Mouse (Mus musculus) adrenal gland, adult 8-10 months (tissue): ENCODE results near the gene Syn3. TPM values are rescaled to one million over a fixed set of nuclear protein-coding genes. Genes with fewer than 3 reads are reported as not detected.

Source experiments
- DNase-seq: peaks from one replicate; pipeline ENCODE4 v3.0.0; 2022
- total RNA-seq, 4 experiments: library from RNA; stranded (reverse); gene quantifications; 2 replicates each; pipeline ENCODE4 v1.2.4; 2022

Gene Syn3
- total RNA-seq, 4 experiments from 2014 or later = 3.7 to 5.7 (median 4.2) TPM

DNA sequence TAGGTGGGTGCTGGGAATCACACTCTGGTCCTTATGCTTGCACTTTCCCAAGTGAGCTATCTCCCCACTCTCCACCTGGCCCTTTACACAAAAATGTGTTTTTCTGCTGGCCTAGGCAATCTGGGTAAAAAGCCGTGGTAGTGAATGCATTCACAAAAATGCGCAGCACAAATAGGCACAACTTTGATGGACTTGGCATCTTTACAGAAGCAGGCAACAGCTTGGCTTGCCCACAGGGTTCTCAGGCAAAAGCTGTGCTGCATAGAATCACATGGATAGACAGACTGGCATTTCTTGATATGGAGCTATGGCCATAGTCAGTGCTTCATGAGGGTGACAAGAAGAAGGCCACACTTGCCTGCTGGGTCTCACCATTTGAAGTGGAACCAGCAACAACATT is 419.9 kb downstream of the Syn3 start:
- no peak for DNase-seq

DNA sequence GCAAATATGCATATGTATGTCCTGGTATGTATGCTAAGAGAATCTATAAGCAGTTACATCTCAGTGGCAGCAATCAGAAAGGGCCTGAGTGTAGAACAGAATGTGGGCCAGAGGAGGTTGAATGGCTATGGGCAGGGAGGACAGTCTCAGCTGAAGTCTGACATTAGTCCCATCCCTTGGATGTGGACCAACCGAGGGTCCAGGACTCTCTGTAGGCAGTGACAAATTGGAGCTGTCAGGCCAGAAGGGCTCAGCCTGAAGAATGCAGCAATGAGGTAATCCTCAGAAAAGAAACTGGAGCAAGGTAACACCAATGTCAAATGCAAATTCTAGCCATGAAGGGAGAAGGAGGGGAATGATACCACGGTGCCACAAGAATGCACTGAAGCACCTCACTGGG is 421.4 kb downstream of the Syn3 start:
- no peak for DNase-seq

DNA sequence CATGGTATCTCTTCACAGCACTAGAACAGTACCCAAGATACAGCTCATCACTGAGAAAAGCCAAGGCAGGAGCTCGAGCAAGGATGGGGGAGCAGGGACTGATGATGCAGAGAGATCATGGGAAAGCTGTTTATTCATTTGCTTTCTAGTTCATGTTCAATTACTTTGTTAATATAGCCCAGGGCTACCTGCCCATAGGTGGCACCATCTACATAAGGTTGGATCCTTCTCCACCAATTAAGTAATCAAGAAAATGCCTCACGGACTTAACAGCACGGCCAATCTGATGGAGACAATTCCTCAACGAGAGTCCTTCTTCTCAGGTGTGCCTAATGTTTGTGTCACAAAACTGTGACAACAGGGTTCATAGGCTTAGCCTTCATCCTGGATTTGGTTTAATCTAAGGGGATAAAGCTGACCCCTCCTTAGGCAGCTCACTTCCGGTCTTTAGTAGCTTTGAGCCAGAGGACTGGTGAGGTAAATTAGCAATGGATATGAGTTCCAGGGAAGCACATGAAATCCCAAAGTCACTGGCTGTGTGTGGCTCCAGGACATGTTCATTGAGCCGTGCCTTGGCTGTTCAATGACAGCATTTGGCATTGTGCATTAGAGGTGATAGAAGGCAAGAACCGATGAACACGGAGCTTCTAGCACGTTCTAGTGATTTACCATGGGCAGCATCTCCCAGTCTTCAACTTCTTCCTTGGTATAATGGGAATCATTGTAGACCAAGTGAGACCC is 423.6 kb downstream of the Syn3 start:
- DNase-seq = no peak

DNA sequence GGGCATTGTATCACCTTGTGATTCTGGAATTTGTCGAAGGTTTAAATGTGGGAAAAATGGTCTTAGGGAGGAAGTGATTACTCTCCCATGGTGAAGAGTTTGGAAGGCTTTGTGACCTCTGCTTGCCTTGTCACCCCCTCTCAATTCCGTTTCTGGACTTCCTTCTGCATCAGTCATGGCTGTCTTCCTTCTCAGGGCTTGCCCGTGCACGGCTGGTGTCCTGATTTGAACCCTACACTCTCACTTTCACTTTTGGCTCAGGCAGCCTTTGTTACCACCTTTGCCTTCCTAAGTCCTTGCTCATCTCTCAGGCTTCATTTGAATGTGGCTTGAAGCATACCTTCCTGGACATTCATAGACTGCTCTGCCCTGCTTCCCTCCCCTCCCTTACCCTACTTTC is 424.6 kb downstream of the Syn3 start:
- no peak for DNase-seq

DNA sequence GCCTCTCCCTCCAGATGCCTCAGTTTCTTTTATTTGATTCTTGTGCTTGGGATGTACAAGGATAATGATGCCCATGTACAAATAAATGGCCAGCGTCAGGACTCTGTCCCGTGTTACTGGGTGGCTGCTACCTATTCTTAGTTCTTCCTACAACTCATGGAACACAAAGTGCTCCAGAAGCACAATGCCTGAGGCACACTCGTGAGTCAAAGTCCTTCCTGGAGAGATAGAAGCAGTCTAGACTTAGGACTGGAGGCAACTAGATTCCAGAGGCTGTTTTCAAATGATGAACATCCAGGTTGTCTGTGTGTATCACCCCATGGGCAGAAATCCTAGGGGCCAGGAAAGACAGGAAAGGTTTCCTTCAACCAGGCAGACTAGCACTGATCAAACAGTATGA is 427.9 kb downstream of the Syn3 start:
- no peak for DNase-seq

DNA sequence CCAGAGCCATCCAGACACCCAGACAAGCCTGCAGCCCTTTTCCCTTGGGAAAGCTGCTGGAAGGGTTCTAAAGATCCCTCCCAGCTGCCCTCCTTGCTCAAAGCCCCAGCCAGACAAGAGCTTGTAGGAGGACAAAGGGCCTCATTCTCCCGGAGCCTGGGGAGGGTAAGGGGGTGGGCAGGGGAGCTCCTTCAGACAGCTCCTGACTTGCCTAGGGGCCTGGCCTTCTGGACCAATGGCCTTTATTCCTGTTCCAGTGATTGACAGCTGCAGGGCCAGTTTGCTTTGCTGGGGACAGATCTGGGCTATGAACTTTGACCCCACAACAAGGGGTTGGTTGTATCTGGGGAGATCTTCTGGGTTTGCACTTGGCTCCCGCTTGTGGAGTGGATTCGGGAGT is 429.4 kb downstream of the Syn3 start:
- DNase-seq = no peak

DNA sequence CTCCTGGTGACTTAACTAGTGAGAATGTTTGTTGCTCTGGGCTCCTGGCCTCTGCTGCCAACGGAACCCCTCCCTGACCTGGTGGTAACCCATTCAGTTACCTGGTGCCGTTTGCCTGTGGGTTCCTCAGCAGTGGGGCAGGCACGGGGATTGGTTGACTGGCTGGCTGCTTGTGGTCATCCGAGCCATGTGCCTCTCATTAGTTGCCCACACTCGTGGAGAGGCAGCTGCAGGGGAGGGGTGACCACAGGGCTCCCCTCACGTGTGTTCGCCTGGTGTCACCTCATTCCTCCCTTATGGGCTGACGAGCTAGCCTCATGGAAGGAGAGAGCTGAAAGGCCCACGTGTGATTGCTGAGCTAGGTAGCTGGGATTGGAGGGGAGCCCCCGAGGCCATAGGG is 430.8 kb downstream of the Syn3 start:
- no peak for DNase-seq

DNA sequence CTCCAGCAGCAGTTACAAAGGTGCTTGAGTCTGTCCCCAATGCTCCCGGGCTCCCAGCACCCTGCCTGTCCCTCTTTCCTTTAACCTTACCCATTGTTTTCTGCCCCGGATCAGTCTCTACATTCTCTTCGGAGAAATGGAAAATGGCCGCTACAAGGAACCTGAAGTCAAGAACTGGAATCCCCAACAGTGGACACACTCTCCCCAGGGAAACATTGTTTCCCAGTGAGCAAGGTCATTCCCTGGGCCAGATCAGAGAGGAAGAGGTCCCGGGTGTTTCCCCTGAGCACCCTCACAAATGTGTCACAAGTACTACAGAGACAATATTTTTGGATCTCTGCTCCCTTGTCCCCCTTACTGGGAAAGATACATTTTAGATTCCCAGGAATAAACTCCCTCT is 432.0 kb downstream of the Syn3 start:
- DNase-seq = no peak

DNA sequence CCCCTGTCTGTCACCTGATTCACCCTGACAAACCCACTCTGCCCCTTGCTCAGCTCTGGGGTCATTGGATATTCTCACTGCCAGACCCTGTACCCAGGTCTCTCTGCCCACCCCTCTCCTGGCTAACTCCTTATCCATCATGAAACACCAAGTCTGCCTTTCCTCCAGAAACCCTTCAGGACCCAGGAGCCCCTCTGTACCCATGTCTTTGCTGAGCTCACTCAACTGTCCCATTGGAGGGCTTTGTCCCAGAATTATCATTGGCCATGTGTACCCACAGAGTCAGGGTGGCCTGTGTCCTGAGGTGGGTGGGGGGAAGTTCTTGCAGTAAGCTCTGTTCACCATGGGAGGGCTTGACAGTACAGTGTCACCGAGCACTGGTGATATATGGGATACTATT is 433.0 kb downstream of the Syn3 start:
- DNase-seq = no peak

DNA sequence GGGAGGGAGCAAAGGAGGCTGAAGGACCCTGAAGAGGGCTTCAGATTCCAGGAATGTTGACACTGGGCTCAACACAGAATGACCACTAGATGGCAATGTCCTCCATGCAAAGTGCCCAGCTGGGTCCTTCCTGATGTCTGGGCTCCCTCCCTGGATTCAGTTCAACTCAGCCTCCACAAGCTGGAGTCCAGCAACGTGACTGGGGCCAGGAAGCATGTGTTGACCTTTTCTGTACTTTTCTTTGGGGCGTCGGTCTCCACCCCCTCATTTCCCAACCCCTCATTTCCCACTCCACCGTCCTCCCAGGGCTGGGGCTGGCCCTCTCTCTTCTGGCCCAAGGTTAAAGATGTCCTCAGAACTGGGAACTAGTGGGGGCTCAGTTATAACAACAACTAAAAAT is 433.8 kb downstream of the Syn3 start:
- DNase-seq = peak; percentile 78

DNA sequence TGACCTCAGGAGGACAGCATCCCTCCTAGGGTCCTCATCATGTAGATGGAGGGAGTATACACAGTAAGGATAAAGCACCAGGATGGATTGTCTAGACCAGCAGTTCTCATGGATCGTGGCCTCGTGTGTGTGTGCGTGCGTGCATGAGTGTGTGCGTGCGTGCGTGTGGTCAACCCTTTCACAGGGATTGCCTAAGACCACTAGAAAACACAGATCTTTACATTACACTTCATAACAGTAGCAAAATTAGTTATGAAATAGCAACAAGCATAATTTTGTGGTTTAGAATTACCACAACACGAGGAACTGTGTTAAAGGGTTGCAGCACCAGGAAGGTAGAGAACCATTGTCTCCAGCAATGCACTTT is 435.7 kb downstream of the Syn3 start:
- no peak for DNase-seq

DNA sequence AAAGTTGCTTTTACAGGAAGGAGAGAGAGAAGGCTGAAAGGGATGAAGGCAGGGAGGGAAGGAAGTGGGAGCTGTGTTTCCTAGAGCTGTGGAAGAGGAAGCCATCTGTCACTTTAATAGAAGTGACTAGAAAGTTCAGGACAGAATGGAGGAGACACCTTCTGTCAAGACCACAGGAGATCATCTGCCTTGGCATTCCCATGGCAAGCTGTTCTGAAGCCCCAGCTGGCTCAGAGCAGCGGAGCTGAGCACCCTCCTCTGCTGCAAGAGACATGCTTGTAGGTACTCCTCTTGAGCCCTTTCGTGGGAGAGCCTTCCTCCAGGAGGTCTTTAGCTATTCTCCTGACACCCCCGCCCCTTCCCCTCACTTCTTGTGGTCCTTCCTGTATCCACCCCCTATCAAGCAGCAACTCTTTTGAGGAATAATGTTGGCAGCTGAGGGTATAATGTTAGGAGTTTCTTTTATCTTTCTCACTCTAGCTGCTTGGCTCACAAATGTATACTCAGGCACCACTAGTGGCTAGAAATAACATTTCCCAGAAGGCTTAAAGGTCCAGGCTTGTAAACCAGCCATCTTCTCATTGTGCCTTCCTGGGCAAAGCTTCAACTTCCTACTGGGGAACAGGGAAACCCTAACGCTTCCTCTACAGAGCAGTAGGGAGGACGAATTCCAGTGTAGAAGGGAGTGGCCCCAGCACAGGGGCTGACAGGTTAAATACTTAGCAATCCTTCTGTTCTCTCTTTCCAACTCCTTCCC is 436.3 kb downstream of the Syn3 start:
- DNase-seq = no peak

DNA sequence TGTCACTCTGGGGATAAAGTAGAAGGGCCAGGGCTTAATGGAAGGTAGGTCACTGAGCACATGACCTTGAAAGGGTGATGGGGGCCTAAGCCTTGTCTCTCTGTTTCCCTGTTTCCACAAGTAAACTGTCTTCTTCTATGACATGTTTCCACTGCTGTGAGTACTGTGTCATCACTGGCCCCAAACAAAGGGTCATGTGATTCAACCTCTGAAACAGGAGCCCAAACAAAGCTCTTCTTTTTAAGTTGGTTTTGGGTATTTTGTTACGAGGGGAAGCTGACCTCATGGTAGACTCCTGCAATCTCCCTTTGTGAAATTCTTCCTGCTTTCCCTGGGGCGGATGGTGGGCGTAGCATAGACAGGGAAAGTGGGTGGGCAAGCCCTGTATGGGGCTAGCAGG is 438.4 kb downstream of the Syn3 start:
- no peak for DNase-seq

DNA sequence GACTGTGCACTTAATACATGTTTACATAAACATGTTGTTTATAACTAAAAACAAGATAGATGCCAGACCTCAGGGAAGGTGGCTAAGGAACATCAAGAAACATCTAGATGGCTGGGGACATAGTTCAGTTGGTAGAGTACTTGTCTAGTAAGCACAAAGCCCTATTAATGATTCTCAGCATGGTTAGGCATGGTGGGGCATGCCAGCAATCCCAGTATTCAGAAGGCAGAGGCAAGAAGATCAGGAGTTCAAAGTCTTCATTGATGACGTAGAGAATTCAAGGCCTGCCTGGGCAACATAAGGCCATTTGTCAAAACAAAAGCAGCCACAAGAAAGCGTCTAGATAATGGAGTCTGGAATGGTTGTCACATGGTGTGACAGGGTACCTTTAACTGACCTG is 441.0 kb downstream of the Syn3 start:
- DNase-seq = no peak

DNA sequence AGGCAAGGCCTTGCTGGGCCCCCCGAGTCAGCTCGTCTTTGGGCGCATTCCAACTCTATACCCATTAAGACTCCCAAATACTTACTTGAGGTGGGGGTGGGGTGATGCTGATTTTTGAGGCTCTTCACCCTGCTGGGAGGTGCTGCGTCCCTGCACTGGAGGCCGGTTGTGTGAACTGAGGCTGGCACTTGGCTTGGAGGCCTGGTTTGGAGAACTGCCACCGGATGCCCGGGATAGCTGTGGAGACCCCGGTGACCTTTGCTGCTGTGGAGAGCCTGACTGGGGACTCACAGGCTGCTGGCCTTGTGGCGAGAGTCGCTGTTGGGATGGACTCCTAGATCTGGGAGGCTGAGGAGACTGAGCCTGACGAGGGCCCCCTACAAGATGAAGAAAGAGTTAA is 441.4 kb downstream of the Syn3 start:
- no peak for DNase-seq

DNA sequence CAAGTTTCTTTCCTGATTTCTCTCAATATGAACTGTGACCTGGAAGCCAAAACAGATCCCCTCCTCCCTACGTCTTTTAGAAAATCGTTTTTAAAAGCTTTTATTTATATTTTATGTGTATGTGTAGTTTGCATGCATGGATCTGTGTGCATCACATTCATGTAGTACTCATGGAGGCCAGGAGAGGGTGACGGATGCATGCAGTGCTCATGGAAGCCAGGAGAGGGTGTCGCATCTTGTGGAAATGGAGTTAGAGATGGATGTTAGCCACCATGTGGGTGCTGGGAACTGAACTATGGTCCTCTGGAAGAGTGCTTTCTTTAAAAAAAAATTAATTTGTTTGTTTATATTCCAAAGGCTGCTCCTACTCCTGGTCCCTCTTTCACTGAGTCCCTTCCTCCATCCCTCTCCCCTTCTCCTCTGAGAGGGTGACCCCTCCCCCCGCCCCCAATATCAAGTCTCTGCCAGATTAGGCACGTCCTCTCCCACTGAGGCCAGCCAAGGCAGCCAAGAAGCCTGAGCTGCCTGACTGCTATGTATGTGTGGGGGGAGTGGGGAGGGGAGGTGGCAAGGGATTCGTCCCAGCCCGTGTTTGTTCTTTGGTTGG is 442.3 kb downstream of the Syn3 start:
- no peak for DNase-seq

DNA sequence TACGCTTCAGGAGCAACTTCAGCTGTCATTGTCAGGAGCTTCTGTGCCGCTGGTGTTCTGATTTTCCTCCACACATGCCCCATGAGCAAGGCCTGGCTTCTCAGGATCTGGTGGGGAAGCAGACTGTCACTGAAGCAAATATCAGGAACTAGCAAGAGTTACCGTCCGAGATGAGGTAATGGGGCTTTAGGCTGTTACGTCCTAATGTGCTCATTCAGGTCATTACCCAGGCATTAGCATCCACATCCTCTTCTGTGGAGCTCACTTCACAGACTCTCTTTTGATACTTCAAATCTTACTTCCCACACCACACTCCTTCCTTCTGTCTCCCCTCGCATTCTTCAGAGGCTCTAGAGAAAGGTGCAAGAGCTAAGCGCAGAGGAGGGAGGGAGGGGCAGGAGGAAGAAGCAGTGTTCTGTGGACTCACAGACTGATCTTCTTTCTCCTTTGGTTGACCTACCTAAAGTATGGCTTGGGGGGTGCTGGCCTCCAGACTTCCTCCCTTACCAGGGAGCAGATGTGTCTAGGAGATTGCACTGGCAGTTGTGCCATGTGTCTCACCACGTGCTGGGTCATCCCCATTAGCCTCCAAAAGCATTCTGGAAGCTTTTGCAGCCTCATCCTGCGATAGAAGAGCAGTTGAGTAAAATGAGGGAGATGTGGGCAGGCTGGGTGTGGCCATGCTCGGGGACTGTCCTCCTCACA is 445.7 kb downstream of the Syn3 start:
- no peak for DNase-seq

DNA sequence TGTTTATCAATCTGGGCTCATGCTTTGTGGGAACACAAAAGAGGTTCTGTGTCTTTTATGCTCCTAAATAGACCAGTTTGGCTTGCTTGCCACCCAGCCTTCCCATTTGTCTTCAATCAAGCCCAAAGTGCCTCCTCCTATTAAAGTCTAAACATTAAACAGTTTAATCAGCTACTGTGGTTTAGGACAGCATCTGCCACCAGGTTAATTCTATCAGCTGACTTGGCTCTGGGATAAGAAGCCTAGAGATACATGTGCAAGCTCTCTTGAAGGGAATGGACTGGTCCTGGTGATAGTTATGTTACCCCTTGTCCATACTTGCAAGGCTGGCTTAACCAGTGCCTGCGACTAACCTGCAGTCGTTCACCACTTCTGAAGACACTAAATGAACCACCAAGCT is 448.2 kb downstream of the Syn3 start:
- DNase-seq = no peak

DNA sequence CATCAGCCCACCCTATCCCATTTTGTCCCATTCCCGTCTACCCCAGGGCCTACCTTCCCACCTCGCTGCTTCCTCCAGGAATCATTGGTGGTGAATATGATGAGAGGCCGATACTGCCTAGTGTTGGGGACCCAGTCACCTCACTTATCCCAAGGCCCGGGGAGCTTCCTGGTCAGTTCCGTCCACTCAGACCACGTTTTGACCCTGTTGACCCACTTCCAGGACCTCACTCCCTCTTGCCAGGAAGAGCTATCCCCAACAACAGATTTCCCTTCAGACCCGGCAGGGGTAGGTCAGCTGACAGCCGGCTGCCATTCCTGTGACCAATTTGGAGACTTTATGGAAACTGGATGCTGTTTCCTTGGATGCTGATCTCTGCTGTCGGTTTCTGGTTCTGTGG is 450.9 kb downstream of the Syn3 start:
- no peak for DNase-seq

DNA sequence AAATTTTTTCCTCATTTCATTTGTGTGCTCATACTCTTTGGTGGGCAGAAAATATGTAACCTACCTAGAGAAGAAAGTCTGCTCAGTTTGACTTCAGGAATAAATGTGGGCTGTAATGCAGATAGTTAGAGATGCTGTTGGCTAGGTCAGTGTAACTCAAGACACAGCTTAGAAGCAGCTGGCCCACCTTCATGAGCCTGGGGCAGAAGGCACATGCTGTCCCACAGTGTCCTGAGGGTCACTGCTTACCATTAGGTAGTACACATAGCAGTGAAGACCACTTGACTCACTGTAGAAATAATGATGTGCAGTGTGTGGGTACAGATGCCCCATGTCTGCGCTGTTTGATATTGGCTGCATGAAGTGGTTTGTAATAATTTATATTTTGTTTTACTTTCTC is 452.3 kb downstream of the Syn3 start:
- DNase-seq = no peak

DNA sequence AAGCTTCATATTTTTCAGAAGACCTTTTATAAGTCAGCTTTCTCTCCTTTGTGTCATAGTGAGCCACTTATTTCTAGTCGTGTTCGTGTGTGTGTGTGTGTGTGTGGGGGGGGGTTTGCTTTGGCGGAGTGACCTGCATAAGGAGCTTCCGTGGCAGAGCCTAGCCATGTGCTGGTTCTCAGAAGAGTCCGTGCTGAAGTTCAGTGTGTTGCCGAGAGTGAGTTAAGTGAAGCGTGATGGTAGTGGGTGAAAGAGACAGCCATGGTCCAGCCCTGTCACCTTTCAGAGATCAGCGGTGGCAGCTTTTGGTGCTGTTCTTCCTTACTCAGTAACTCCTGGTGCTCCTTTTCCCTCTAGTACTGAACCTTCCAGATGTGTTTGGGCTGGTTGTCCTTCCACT is 454.6 kb downstream of the Syn3 start:
- DNase-seq = no peak

DNA sequence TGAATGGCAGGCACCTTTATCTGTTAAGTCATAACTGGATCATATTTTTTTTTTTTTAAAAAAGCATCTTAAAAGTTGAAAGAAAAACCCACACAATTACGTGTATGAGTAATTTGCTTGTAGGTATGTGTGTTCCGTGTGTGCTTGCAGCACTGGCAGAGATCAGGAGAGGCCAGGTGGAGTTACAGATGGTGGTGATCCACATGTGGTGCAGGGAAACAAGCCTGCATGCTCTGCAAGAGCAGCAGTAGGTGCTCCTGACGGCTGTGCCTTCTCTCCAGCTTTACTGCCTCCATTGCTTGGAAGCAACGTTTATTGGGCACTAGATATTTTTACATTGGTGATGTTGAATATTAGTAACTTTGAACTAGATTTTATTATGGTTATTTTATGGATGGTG is 455.0 kb downstream of the Syn3 start:
- DNase-seq = no peak

DNA sequence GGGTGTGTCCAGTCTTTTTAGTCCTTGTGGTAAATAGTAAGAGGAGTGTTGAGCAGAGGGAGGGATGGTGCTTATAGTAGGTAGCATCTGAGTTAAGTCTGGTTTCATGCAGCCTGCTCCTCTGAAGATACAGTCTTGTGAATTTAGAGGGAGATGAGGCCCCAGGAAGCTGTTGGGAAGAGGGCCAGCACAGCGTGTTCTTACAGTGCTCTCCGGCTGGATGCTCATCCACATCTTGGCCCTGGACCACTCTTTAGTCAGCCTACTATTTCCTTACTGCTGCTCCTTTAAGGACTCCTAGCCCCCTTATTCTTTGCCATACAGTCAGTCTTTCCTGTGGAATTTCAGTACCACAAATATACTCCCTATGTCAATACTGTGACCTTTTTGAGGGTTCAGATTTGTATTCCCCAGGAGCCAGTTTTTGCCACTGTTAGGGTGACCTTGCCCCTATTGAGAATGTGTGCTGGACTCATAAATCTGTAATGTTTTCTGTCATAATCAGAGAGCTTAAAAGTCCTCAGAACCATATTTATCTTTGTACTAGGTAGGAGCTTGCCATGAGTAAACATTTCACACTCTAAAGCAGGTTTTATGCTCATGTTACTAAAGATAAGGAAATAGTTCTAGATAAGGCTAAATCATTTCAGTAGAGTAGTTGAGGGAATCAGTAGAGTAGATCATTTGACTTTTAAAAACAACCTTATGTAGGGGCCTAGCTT is 464.5 kb downstream of the Syn3 start:
- DNase-seq = no peak
